Mouse (Mus musculus) gastrocnemius, postnatal 14 days (tissue): Measurements from ENCODE around the gene Tmem14c. TPM values are rescaled to one million over a fixed set of nuclear protein-coding genes. Genes with fewer than 3 reads are reported as not detected.
"Not testable (repeated sequence)": the region's sequence is repeated elsewhere in the genome, so short reads cannot be mapped to it uniquely, and the experiment has no call there.

Experiments
- DNase-seq: peaks from one replicate; pipeline ENCODE4 v3.0.0; 2021; ENCODE audit warnings: mixed read lengths
- intact Hi-C: fragments of 180-260 bp; cut with DNase I; formaldehyde crosslinking; loops from one replicate; pipeline ENCODE4 v1.15.1; 2025; ENCODE audit warnings: low total_unique reads
- long read RNA-seq, 2 experiments: library from polyadenylated mRNA; stranded (forward); transcript quantifications; one replicate each; pipeline ENCODE4 v2.0.0; 2021
- total RNA-seq, 2 experiments: library from RNA; stranded (reverse); gene quantifications; 2 replicates each; pipeline ENCODE4 v1.2.3; 2021

The Tmem14c gene
- total RNA-seq, result 10 to 100 TPM; 70.5 to 72.3 TPM
- long read RNA-seq, experiment 1, transcript Tmem14c-201 (6 exons, 914 nt), result major isoform, 39 of 44 reads
- long read RNA-seq, experiment 1, partial matches to known transcripts, result 1 of 44 reads
- long read RNA-seq, experiment 1, other reads (novel, unspliced or antisense), result 4 of 44 reads
- long read RNA-seq, experiment 2, transcript Tmem14c-201 (6 exons, 914 nt), result major isoform, 49 of 59 reads
- long read RNA-seq, experiment 2, partial matches to known transcripts, result 3 of 59 reads
- long read RNA-seq, experiment 2, other reads (novel, unspliced or antisense), result 7 of 59 reads

DNA sequence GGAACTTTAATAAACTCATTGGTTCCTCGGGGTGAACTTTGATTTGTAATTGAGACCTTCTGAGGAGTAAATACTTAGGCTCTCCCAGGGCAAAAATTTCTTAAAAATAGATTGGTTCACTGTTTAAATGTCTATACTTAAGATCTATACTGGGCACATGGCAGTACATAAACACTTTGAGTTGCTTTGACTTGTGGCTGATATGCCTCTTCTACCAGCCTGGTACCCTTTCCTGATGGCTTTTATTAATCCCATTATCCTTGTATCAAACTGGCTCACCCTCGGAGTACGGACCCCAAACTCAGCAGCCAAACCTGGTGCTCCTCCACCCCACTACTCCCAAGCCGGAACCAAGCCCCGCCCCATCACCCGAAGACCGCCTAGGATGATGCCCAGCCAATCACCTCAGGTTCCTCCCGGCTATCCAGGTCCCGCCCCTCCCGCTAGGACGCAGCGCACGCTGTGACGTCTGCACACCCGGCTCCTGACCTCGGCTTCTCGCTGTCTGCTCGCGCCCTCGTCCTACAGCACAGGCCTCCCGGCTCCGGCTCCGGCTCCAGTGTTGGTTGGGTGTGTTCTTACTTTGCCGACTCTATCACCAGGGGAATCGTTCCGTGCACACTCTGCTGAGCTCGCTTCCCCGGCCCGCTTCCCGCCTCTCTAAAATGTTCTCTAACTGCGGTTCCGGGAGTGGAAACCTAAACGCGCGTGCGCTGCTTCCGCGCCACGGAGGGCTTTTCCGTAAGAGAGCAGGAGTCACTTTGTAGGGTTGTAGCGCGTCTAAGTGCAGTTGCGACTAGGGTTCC lies at the start of gene Tmem14c:
Tmem14c (plus strand) TSS at position 464 of the 806 bp plus-strand sequence.
- intact Hi-C loops, result no loop called here
- DNase-seq, result peak; percentile 96

DNA sequence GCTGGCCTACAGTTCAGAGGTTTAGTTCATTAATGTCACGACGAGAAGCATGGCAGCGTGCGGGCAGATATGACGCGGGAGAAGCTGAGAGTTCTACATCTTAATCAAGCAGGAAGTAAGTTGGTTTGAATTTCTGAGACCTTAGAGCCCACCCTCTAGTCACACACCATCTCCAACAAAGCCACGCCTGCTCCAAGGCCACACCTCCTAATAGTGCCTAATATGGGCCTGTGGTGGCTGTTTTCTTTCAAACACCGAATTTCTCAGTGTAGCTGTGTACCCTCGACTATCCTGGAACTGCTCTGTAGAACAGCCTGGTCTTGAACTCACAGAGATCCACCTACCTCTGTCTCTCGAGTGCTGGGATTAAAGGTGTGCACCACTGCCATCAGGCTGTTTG lies 48.5 kb upstream of the Tmem14c start:
- DNase-seq, result no peak
- intact Hi-C loops, result no loop called here

DNA sequence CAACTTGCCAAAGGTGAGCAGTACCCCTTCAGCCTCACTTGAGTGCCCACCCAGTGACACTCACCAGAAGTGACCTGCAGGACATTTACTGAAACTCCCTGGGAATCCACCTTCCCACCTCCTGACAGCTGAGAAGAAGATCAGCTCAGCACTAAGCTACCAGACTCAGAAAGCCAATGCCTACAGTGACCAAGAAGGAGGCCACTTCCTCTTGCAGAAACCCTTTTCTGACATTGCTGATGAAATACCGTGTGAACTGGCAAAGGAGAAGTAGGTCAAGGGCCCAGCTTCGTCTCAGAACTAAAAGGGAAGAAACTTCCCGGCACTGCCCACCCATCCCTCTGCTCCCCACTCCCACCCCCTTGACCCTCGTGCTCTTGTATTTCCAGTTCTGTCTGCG lies 47.5 kb upstream of the Tmem14c start:
- intact Hi-C loops, result no loop called here
- no peak for DNase-seq

DNA sequence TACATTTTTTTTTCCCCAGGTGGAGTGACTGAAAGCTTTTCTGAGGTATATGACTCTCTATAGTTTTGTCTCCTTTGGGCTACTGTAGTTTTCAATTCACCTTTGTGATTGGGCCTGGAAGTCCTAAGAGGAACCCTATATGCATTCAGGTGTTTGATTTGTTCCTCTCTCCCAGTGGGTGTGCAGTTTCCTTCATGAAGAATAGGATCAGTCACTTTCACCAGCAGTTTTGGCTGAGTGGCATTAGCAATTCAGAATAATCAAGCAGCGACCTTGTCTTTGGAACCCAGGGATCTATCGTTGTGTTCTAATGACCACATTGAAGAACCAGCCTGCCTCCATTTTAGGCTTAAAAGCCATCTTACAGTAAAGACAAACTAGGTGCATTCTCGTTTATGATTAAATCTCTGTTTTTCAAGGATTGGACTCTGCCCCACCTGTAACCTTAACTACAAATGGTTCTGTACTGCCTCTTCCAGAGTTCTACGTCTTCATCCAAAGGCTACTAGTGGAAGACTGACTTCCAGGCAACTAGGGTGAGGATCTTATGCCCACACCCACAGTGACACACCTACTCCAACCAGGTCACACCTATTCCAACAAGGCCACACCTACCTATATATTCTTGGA lies 46.2 kb upstream of the Tmem14c start:
- DNase-seq, result no peak
- intact Hi-C loops, result no loop called here

DNA sequence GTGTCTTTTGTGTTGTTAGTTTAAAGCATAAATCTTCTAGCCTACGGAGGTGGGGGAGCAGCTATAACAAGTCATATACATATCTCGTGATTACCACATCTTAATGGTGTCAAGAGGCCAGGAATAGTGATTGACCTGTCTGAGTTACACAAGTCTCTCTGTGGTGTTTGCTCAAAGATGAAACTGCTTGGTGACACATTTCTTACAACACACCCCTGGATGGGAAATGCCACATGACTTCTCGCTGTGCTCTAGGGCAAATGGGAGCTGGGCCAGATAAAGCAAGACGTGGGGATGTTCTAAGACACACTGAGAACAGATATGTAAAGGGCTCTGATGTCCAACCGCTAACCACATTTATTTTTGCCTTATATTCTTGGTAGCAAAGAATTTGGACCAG lies 44.8 kb upstream of the Tmem14c start:
- intact Hi-C loops, result no loop called here
- DNase-seq, result no peak

DNA sequence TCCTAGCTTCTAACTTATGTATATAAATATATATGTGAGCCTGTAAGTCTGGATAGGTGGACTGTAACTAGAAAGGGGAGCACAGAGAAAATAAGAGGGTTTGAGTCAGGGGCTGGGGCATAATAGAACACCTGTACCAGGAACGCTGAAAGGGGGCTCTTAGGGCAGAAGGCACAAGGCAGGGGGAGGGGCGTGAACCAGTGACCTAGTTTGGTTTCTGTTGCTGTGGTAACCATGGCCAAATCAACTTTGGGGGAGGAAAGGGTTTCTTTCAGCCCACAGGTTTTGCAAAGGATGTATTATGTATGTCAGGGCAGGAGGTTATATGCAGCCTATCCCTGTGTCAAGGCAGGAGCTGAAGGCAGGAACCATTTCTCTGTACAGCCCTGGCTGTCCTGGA lies 44.3 kb upstream of the Tmem14c start:
- intact Hi-C loops, result no loop called here
- no peak for DNase-seq

DNA sequence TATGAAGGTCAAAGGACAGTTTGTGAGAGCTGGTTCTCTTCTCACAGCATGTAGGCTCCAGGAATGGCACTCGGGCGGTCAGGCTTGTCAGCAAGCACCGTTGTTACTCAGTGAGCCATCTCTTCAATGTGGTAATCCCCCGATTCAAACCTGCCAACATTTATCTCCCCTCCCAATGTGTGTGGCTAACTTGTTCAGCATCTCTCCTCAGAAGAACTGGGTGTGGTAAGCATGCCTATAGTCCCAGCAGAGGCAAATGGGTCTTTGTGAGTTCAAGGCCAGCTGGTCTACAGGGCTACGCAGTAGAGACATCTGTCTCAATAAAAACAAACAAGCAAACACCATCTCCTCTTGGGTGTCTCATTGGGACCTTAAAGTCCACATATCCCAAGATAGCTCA lies 43.1 kb upstream of the Tmem14c start:
- no peak for DNase-seq
- intact Hi-C loops, result no loop called here

DNA sequence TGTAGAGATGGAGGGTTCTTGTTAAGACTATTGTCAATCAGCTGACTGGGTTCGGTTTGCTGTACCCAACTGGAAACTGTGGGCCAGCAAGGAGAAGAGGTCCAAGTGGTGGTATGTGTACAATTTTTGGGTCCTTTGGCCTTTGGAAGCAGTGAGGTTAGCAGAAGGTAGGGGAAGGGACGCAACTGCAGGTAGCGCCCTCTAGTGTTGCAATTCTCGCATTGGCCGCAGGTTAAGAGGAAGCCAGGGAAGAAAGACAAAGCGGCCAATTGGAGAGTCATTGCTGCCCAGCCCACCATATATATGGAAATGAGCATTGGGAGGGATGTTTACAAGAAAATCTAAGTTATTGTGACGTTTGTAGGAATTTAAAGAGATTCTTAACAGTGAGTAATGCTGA lies 38.5 kb upstream of the Tmem14c start:
- intact Hi-C loops, result no loop called here

DNA sequence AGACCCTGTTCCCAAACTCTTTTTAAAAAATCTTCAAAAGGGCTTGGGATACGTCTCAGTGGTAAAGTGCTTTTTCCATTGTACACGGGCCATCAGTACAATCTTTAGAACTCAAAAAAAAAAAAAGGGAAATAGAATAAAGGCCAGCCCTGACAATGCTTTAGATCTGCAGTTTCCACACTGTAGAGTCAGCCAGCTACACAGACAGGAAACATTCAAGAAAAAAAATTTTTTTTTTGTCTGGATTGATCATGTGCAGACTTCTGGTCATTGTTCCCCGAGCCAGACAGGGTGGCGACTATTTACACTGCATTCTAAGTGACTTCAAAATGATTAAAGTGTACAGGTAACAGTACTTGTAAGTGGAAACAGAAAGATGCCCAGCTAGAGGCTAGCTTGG lies 37.4 kb upstream of the Tmem14c start:
- intact Hi-C loops, result no loop called here
- no peak for DNase-seq

More for the DNA sequence above, 38.5 kb upstream of the Tmem14c start:
- DNase-seq, result peak; percentile 37

DNA sequence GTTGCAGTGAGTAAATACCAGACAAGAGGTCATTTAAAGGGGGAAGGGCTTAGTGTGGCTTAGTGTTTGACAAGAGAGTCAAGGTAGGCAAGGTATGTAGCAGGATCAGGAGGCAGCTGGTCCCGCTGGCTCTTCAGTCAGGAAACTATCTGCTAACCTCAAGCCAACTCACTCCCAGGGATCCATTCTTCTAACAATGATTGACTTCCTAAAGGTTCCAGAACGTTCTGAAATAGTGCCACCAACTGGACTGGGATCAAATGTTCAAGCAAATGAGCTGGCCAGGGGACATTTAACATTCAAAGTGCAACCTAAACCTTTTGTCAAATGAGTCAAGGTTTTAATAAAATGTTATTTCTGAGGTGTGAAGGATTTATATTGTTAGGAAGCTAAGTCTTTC lies 36.8 kb upstream of the Tmem14c start:
- intact Hi-C loops, result no loop called here
- DNase-seq, result no peak

DNA sequence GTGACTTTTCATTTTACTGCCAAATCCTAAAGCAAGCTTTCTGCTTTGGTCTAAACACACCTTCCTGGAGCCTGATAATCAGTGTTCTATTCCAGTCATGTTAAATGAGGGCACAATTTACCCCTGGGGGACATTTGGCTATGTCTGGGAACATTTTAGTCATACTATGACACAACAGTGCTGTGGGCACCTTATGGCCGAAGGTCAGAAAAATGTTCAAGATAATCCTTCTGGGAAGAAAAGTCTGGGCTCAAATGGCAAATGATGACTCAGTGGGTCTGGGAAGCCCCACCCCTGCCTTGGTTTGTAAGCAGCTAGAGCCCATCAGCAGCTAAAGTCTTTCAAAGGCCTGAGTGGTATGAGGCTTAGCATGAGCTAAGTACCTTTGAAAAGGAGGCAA lies 33.3 kb upstream of the Tmem14c start:
- DNase-seq, result no peak
- intact Hi-C loops, result no loop called here

DNA sequence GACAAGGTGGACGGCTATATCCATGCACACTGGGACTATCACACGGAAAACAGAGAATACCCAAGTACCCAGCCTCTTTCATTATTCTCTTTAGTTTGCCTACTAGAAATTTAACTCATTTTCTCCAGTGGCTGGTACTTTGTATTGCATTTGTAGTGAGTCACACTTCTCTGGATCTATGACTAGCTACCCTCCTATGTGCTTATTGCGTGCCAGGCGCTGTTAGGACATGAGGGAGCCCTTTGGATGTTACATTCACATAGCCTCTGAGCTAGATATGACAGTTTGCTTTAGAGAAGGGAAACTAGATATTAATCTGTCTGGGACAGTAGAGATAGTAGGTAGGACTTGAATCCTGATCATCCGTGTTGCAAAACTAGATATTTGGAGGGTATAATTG lies 30.0 kb upstream of the Tmem14c start:
- DNase-seq, result no peak
- intact Hi-C loops, result no loop called here

DNA sequence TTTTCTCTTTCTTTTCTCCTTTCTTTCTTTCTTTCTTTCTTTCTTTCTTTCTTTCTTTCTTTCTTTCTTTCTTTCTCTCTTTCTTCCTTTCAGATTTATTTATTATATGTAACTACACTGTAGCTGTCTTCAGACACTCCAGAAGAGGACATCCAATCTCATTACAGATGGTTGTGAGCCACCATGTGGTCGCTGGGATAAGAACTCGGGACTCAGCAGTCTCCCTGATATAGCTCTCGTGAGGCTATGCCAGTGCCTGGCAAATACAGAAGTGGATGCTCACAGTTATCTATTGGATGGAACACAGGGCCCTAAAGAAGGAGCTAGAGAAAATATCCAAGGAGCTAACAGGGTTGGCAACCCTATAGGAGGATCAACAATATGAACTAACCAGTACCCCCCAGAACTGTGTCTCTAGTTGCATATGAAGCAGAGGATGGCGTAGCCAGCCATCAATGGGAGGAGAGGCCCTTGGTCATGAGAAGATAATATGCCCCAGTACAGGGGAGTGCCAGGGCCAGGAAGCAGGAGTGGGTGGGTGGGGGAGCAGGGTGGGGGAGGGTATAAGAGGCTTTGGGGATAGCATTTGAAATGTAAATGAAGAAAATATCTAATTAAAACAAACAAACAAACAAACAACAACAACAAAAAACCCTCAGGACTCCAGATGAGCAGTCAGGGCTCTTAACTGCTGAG lies 28.3 kb upstream of the Tmem14c start:
- DNase-seq, intact Hi-C loops: not testable (repeated sequence)

DNA sequence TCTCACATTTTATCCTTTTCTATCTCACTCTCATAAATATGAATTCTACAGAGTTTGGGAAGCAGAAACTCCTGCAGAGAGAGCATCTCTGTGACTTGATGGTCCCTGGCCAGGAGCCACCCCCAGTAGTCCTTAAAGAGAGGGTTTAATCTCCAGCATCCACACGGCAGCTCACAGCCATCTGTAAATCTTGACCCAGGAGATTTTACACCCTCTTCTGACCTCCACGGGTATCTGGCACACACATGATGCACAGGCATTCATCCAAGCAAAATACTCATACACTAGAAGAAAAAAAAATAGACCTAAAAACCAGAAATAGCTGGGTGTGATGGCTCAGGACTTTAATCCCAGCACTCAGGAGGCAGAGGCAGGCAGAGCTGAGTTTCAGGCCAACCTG lies 27.7 kb upstream of the Tmem14c start:
- no peak for DNase-seq
- intact Hi-C loops, result no loop called here

DNA sequence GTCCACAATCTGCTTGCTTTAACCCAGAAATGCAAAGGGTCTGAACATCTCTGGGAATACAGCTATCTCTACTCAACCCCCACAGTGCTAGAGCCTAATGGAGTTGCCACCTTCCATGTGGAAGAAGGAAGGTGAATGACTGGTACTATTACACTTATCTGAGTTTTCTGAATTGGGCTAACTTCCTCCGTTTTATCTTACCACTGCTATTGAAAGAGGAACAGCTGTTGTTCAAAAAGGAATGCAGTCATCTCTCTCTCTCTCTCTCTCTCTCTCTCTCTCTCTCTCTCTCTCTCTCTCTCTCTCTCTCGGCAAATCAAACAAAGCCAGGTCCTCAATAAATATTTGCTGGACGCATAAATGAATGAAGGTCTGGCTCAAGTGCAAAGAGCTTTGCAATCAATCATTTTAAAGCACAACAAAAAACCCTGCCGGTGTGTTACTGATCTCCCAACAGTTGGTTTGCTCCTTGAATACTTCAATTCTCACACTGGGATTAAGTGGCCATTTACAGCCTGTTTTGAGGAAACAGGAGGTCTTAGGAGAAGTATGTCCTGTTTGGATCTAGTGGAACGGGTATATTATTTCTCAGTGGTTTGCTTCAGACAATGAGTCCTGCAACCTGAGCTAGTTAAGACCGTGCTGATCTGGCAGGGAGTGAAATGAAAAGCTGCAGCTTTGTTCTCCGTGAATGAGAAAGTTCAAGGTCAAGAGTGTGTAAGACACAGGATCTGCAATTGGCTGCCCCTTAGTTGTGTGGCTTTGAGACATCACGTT lies 21.4 kb upstream of the Tmem14c start:
- intact Hi-C loops, result no loop called here
- DNase-seq, result no peak

DNA sequence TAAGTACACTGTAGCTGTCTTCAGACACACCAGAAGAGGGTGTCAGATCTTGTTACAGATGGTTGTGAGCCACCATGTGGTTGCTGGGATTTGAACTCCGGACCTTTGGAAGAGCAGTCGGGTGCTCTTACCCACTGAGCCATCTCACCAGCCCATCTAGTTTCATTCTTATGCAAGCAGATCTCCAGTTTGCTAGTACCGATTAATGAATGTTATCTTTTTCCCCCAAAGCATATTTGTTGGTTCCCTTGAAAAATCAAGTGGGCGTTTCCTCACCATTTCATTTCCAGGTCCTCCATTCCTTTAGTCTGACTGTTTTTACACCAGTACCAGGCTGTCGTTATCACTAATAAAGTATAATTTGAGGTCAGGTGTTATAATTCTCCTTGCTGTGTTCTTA lies 17.6 kb upstream of the Tmem14c start:
- intact Hi-C loops, DNase-seq: not testable (repeated sequence)

DNA sequence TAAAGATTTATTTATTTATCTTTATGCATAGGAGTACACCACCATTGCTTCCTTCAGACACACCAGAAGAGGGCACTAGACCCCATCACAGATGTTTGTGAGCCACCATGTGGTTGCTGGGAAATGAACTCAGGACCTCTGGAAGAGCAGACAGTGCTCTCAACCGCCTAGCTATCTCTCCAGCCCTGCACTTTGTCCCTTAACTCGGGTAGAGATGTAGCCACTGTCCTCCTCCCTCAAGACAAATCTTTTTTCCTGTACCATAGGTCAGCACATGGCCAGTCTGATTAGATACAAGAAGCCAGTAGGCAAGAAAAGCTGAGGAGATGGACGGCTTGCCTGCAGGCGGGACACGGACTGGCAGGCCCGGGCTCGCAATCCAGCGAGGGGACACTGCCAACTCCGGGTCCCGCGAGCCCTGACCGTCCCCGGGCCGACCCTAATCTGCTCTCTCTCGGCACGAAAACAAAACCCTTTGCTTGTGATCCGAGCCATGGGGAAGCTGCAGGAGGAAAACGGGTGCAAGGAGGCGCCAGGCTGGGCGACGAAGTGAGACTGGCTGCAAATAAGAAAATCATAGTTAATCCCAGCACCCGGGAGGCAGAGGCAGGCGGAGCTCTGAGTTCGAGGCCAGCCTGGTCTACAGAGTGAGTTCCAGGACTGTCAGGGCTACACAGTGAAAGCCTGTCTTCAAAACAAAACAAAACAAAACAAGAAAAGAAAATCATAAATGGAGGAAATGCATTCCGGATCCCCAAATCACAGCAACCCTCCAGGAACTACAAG lies 15.8 kb upstream of the Tmem14c start:
- intact Hi-C loops, result no loop called here
- peak; percentile 41 for DNase-seq

DNA sequence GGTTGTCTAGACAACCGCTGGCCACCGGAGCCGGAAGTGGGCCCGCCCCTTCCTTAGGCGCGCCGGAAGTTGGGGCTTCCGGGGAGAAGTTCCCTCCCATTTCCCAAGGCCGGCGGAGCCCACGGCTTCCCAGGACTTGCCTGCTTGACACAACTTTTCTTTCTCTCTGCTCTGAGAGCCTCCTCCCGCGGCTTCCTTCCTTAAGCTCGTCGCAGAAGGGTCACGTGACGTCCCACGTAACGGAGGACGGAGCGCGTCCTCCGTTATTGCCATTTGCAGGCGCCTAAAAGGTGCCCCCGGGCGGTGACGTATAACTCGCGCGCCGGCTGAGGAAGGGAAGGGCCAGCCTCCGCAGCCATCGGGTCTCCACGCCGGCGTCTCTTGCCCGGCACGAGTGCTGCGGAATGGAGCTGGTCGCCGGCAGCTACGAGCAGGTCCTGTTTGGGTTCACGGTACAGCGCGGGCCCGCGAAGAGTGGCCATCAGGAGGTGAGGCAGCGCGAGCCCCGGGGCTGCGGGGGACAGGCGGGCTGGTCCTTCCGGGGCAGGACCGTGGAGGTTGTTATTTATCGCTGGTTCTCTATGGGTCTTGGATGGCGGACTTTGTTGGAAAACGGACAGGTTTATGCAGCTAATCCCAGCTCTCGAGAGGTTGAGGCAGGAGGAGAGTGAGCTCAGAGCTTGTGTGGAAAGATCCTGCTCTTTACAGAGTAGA lies 15.0 kb upstream of the Tmem14c start, which contains the start of gene Pak1ip1:
Pak1ip1 (plus strand) TSS at position 98 of the 714 bp plus-strand sequence.
- intact Hi-C loops, result no loop called here

More for the DNA sequence above, 15.0 kb upstream of the Tmem14c start, which contains the start of gene Pak1ip1:
- peak; percentile 92 for DNase-seq
